Mouse (Mus musculus): ENCODE measurements around the gene Olfr937.

Gene Olfr937

DNA sequence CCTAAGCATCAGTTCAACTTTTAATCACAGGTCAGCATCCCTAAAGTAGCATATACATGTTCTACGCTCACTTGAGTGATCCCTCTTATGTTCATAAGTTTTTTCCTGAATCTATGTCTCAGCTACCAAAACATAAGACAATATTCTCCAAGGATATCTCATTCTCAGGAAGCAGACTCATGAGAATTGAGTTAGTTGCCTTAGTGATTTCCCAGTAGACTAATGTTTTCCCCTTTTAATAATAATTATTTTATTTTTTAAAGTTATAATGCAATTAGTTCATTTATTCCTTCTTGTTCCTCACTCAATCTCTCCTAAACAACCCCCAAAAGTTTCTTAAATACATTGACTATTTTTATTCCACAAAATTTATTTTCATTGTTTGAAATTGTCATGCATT lies at the start of gene Olfr937:
TSS of gene Olfr937 (minus strand) at position 101 of the 400 bp plus-strand sequence.
- no peak for DNase-seq (ENCODE audit: low read depth, low spot score)

DNA sequence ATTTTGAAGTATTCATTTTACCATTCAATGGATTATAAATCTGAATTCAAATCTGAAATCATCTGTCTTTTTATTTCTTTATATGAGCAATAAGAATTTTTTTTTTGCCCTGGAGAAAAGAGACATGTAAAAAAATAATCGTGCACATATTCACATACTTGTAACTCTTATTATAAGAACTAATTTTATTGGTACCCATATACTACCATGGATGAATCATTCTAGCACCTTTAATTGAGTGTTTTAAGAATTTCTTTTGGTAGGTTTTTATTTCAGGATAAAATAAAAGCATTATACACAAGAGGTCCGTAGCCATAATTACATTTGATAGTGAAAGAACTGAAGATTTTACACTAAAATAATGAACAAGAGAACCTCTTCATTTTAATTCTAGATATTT lies 14.0 kb upstream of the Olfr937 start, which contains the start of gene Olfr938:
TSS of gene Olfr938 (minus strand) at position 101 of the 400 bp plus-strand sequence.
- DNase-seq (ENCODE audit: low read depth, low spot score) = no peak

DNA sequence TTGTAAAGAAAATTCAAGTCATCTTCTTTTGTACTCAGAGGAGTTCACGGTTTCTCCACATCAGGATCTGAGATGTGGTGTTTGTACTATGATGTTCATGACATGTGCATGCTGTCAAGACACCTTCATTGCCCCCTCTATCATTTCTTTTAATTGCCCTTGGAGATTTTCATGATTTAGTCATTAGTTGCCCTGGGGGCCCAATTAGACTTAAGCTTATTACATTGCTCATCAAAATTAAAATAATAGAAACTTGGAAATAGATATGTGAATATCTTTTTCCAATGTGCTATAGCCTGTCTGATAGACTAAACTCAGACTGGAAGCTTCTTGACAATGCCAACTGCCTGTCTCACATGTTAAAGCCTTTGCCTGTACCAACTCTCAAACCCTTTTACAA lies 41.5 kb downstream of the Olfr937 start, which contains the start of gene Olfr146:
TSS of gene Olfr146 (minus strand) at position 101 of the 400 bp plus-strand sequence.
- DNase-seq (ENCODE audit: low read depth, low spot score) = no peak

All from 3T3-L1 (cell line).